Mouse (Mus musculus) kidney, adult 2 months (tissue): ENCODE results near the gene Gm21972.

Experiments used
- CTCF ChIP-seq: fragments of 200-500 bp; conservative IDR thresholded peaks from 2 replicates; pipeline ENCODE4 v1.5.1; 2011; ENCODE audit warnings: low read depth, mild to moderate bottlenecking, control low read depth, low read length, moderate library complexity, mixed read lengths; ENCODE audit not compliant: insufficient read depth, insufficient read length
- POLR2A ChIP-seq: fragments of 200-500 bp; IDR thresholded peaks from one replicate; pipeline ENCODE4 v1.6.1; 2011; ENCODE audit warnings: low read depth, low read length, control low read depth

- TF ChIP-seq CTCF (no peak), POLR2A (no peak)
These were observed 41.2 kb downstream of the Gm21972 start for GRCm38 (mm10) chr1:86174602-86175001.
